Mouse (Mus musculus): ENCODE results near the gene Mapk8ip1. TPM values are rescaled to one million over a fixed set of nuclear protein-coding genes. Genes with fewer than 3 reads are reported as not detected.
A peak's percentile ranks its signal among the peaks of the same experiment; 100 is the strongest.

Gene Mapk8ip1
- polyA plus RNA-seq, 1 experiment from 2014 or later, result 48.1 TPM

DNA sequence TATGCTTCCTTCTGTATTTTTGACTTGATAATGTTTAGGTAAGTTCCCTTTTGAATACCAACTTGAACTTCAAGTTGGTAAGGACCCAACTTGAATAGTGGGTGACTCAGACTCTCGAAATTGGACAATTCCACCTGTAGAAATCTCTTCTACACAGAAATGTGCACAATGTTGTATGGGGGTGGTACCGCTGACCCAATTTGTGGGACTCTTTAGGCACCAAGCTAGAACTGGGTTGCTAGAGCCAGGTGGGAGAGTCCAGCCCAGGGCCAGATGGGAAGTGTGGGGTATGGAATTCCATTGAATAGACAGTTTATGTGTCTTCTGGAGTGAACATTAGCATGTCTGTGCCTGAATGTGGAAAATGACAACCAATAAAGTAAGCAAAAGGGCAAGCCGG, 5.5 kb downstream of the Mapk8ip1 start:
- Histone ChIP-seq H3K27ac (no peak overlapping the region), H3K4me1 (peaks cover 68% of the 10 kb centered on the region), H3K27me3 (ENCODE audit: poor library complexity, severe bottlenecking) (peaks cover 25% of the 10 kb centered on the region), H3K36me3 (replicated peaks) (peaks cover under 1% of the 10 kb centered on the region; the same call in 1 of the 2 replicates), H3K4me3 (no peak overlapping the region), H3K9me3 (no peaks in the 10 kb centered on the region)
- no peak for DNase-seq (ENCODE audit: extremely low spot score, low spot score)
- WGBS, result 90% methylated on average over 3 of the region's 3 CpGs

DNA sequence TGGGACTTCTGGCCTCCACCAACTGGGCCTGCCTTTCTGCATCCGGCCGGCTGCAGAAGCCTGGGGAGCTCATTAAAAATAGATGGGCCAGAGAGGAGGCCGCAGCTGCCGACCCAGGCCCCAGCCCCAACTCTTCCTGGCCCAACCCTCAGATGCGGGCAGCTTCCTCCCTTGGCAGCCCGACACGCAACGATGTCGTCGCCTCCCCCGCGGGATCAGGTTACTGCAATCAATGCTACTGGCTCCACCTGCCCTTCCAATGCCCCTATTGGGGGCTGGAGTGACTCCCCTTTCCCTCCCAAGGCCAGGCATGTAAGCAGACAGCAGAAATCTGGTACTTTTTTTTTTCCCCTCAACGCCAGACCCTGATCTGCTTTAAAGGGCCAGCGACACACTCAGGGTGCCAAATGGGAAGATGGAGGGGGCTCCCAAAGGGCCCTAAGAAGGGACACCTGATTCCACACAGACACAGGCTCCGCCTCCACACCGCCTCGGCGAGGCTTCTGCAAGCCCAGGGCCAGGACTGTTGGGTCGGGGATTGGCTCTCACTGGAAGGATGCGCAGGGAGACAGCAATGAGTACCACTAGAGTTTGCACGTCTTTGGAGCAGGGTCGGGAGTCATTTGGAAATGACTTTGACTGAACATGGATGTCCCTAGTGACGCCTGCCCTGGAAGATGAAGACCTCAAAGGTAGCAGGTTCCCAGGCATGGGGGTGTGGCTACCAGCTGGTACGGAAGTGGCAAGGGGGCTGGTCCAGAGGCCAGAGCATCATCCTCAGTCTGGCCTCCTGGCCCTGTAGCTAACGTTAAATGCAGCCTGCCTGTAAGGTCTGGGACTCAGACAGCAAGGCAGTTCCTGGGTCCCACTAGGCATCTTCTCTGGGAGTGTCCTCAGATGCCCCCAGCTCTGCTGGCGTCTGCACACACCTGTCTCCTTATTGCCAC, 8.5 kb downstream of the Mapk8ip1 start:
- peak overlapping the region; percentile 89 for H3K27ac ChIP-seq
- H3K36me3 ChIP-seq (replicated peaks), result peaks cover 12% of the 10 kb centered on the region
- WGBS, result 3% methylated on average over 26 of the region's 26 CpGs
- peaks cover 70% of the 10 kb centered on the region for H3K4me1 ChIP-seq
- DNase-seq (ENCODE audit: extremely low spot score, low spot score), result peak; percentile 76
- peaks cover 14% of the 10 kb centered on the region for H3K27me3 ChIP-seq (ENCODE audit: poor library complexity, severe bottlenecking)
- H3K9me3 ChIP-seq, result no peaks in the 10 kb centered on the region
- H3K4me3 ChIP-seq, result peak overlapping the region; percentile 90

DNA sequence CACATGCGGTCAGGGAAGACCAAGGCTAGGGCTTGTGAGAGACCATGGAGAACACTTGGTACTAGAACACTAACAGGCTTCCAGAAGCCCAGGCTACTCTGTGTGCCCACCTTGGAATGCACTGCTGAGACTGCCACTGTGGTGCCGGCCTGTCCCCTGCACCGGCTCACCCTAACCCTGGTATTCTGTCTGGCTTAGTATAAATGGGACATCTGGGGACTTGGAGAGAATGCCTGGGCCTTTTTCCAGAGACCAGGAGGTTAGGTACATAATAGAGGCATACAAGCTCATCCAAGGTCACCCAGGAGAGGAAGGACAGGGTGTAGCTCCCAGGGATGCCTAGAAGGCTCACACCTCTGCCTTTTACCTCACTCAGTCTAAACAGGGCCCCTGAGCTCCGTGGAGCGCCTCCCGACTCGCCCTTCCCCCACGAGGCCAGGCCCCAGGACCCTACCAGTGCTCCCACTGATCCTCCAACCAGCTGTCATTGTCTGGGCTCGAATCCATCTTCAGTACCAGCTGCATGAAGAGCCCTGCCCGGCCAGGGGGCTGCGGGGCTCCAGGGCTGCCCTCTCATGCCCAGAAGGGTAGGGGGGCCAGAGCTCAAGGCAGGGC, 9.3 kb downstream of the Mapk8ip1 start:
- Histone ChIP-seq H3K4me3 (peak overlapping the region; percentile 90), H3K27ac (peak overlapping the region; percentile 89), H3K27me3 (ENCODE audit: poor library complexity, severe bottlenecking) (peaks cover 14% of the 10 kb centered on the region), H3K9me3 (no peaks in the 10 kb centered on the region), H3K36me3 (replicated peaks) (peaks cover 20% of the 10 kb centered on the region), H3K4me1 (peaks cover 69% of the 10 kb centered on the region)
- 27% methylated on average over 11 of the region's 11 CpGs for WGBS
- DNase-seq (ENCODE audit: extremely low spot score, low spot score), result no peak

DNA sequence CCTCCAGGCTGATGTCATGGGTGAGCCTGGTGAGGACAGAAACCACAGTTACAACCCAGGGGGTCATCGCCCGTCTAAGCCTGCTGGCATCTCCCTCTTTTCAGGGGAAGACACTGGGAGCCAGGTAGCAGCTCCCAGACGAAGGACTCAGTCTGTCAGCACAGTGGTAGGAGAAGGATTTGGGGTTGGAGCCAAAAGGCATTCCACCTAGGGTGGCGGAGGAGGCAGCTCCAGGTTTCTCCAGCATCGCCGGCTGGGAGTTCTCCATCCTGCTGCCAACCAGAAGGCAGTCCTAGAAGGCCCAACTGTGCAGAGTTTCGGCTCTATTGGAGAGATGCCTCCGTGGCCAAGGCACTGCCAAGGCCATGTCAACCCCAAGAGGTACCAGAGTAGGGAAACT, 9.9 kb downstream of the Mapk8ip1 start:
- H3K36me3 ChIP-seq (replicated peaks), result peaks cover 27% of the 10 kb centered on the region
- H3K27ac ChIP-seq, result peak overlapping the region; percentile 89
- 85% methylated on average over 8 of the region's 8 CpGs for WGBS
- peaks cover 14% of the 10 kb centered on the region for H3K27me3 ChIP-seq (ENCODE audit: poor library complexity, severe bottlenecking)
- peaks cover 68% of the 10 kb centered on the region for H3K4me1 ChIP-seq
- H3K9me3 ChIP-seq, result no peaks in the 10 kb centered on the region
- peak overlapping the region; percentile 90 for H3K4me3 ChIP-seq
- DNase-seq (ENCODE audit: extremely low spot score, low spot score), result no peak

DNA sequence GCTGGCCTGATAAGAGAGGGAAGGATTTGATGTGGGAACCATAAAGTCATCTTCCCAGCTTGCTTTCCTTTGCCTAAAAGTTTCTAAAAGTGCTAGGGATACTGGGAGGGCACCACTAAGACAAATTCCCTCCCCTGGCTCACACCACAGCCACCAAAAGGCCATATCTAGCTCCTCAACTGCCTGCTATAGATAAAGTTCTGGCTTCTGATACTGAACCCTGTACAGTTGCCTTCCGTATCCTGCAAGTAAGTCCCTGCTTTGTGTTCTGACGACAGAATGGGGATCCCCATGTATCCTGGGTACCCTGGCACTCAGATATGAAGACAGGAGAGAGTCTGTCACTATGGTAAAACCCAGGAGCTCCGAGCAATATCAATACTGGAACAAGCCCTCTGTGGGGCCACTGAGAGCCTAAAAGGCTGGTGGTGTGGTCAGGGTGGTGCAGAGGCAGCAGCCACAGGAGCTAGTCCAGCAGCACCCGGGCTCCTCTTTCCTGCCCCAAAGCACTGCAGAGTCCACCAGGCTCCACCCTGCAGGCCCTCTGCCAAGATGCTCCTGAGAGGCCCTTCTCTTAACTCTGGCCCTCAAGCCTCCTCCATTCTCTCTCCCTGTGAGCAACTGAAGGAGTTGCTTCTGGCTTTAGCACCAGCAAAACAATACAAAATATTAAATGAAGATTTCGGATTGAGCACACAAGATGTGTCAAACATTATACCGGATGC, 10.7 kb downstream of the Mapk8ip1 start:
- H3K9me3 ChIP-seq, result no peaks in the 10 kb centered on the region
- 82% methylated on average over 6 of the region's 6 CpGs for WGBS
- DNase-seq (ENCODE audit: extremely low spot score, low spot score), result no peak
- peaks cover 68% of the 10 kb centered on the region for H3K4me1 ChIP-seq
- H3K36me3 ChIP-seq (replicated peaks), result peaks cover 34% of the 10 kb centered on the region
- peak overlapping the region; percentile 90 for H3K4me3 ChIP-seq
- H3K27ac ChIP-seq, result peak overlapping the region; percentile 89
- H3K27me3 ChIP-seq (ENCODE audit: poor library complexity, severe bottlenecking), result peaks cover 14% of the 10 kb centered on the region

DNA sequence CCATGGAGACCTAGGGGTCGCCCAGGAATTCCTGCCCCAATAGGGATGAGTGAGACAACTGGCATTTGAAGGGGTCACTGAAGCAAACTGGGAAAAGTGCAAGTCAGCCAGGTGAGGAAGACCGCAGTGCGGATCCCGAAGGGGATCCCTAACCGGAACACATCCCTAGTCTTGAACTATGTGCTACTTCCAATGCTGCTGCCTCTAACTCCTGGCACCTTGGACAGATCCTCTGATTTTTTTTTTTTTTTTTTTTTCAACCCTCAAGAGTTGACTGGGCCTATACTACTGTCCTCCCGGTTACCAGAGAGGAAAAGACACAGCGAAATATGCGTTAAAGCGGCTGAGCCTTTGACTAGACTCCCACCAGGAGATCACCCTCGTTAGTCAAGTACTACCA, 11.4 kb downstream of the Mapk8ip1 start:
- Histone ChIP-seq H3K4me3 (peak overlapping the region; percentile 90), H3K27me3 (ENCODE audit: poor library complexity, severe bottlenecking) (peaks cover 14% of the 10 kb centered on the region), H3K27ac (peak overlapping the region; percentile 89), H3K4me1 (peaks cover 68% of the 10 kb centered on the region), H3K36me3 (replicated peaks) (peaks cover 41% of the 10 kb centered on the region), H3K9me3 (no peaks in the 10 kb centered on the region)
- WGBS, result 2% methylated on average over 10 of the region's 10 CpGs
- DNase-seq (ENCODE audit: extremely low spot score, low spot score), result no peak

DNA sequence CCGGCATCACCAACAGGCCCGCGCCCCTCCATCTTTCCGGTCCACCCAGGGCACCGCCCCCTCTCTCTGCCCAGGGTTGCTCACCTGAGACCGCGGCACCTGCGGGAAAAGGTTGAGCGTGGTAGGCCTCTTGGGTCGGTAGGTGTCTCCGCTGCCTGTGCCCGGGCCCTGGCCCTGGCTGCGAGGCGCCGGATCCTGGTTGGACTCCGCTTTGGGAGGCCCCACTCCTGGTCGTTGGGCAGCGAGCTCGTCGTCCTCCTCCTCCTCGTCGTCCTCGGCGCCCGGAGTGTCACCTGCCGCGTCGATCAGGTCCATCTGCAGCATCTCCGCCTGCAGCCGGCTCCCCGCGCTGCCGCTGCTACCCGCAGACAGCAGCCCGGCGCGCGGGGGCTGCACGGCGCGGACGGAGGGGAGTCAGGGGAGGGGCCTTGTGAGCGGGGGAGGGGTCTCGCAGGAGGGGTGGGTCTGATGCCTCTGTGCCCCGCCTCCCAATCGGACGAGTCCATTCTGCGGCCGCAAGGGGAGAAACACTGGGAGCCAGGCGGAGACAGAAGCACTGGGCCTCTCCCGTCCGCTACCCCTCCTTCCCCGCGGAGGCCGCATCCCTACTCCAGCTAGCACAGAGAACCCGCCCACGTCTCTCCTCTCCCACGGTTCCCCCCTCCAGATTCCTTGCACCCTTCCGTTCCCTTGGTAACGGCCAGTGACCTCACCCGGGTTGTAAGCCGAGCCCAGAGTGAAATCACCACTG, 12.0 kb downstream of the Mapk8ip1 start:
- peak overlapping the region; percentile 89 for H3K27ac ChIP-seq
- H3K9me3 ChIP-seq, result no peaks in the 10 kb centered on the region
- H3K4me1 ChIP-seq, result peaks cover 68% of the 10 kb centered on the region
- peaks cover 47% of the 10 kb centered on the region for H3K36me3 ChIP-seq (replicated peaks)
- peak; percentile 98 for DNase-seq (ENCODE audit: extremely low spot score, low spot score)
- H3K27me3 ChIP-seq (ENCODE audit: poor library complexity, severe bottlenecking), result peaks cover 14% of the 10 kb centered on the region
- peak overlapping the region; percentile 90 for H3K4me3 ChIP-seq
- under 1% methylated on average over 60 of the region's 62 CpGs for WGBS

DNA sequence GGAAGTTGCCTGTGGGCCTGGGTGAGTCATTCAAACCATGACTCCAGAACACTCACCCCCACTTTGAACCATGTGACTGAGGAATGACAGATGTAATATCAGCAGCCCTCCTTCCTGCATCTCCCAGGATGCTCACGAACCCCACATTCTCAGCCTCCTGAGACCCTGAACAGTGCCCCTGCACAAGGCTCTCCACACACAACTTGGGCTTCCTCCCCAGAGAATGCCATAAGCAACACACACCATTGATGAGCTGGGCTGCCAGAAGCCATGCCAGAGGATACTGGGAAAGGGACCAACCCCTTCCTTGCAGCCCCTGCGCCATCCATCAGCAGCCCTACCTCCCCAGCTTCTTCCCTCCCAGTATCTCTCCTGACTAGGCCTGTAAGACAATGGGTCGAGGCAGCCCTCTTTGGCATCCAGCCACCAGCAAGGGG, 13.0 kb downstream of the Mapk8ip1 start:
- Histone ChIP-seq H3K36me3 (replicated peaks) (peaks cover 57% of the 10 kb centered on the region), H3K27ac (peak overlapping the region; percentile 89), H3K9me3 (no peaks in the 10 kb centered on the region), H3K4me1 (peaks cover 67% of the 10 kb centered on the region), H3K4me3 (peak overlapping the region; percentile 90), H3K27me3 (ENCODE audit: poor library complexity, severe bottlenecking) (peaks cover 8% of the 10 kb centered on the region; the same call in 1 of the 2 replicates)
- DNase-seq (ENCODE audit: extremely low spot score, low spot score), result no peak
- 69% methylated on average over 3 of the region's 3 CpGs for WGBS

DNA sequence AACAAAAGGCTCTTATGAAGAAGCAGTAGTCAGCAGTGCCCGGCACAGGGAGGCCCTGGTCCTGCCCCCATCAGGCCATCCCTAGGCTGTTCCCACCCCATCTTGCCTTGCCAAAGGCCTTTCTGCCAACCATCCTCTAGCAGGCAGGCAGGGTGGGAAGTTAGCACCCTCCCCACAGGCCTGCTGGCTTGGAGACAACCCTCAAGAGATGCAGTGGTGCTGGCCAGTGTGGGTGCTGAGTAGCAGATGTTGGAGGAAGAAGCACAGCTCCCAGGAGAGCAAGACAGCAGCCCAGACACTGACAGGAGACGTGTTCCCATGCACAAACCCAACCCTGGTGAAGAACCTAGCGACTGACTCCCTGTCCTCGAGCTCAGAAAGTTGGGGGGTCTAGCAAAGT, 13.4 kb downstream of the Mapk8ip1 start:
- no peaks in the 10 kb centered on the region for H3K9me3 ChIP-seq
- 81% methylated on average over 4 of the region's 4 CpGs for WGBS
- H3K4me1 ChIP-seq, result peaks cover 63% of the 10 kb centered on the region
- H3K27me3 ChIP-seq (ENCODE audit: poor library complexity, severe bottlenecking), result 0 out of 2 replicates have a peak, but pooled peaks cover 4% of the 10 kb centered on the region
- H3K27ac ChIP-seq, result peak overlapping the region; percentile 89; the same call in 1 of the 2 replicates
- DNase-seq (ENCODE audit: extremely low spot score, low spot score), result no peak
- peaks cover 61% of the 10 kb centered on the region for H3K36me3 ChIP-seq (replicated peaks)
- H3K4me3 ChIP-seq, result peak overlapping the region; percentile 90

DNA sequence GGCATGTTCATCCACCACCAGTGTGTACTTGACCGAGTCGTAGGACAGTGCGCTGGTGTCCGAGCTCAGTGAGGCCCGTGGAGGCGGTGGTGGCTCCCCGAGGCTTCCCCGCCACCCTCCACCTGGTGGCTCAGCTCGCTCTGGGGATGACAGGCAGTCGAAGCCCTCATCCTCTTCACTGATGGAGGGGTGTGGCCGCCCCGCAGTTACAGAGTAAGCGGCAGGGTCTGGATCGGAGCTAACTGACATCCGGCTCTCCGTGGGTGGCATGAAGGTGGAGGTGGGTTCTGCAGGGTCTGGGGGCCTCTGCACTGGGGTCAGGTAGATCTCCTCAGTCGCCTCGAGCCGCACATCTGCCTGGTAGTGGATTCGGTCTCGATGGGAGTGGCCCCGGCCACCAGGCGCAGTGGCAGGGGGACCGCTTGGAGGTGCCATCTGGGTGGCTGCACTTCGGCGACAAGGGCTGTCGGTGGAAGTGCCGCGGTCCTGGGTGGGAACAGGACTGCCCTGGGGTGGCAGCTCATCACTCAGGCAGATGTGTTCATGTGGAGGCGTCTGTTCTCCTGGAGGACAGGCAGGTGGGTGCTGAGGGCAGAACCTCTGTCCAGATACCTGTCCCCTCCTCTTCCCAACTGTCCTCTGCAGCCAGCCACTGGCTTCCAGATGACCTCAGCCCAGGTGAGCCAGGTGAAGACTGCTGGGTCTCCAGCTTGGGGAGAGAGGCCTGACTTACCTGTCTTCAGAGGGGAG, 14.1 kb downstream of the Mapk8ip1 start:
- DNase-seq (ENCODE audit: extremely low spot score, low spot score), result no peak
- 89% methylated on average over 30 of the region's 30 CpGs for WGBS
- Histone ChIP-seq H3K27me3 (ENCODE audit: poor library complexity, severe bottlenecking) (no peaks in the 10 kb centered on the region), H3K4me1 (peaks cover 56% of the 10 kb centered on the region), H3K36me3 (replicated peaks) (peaks cover 68% of the 10 kb centered on the region), H3K27ac (peak overlapping the region; percentile 89; the same call in 1 of the 2 replicates), H3K4me3 (peak overlapping the region; percentile 90; the same call in 1 of the 2 replicates), H3K9me3 (no peaks in the 10 kb centered on the region)
